Mouse (Mus musculus) CD4-positive, CD25-positive, alpha-beta regulatory T cell, adult 9 weeks (primary cell): ENCODE data around the gene Uqcr11. TPM values are rescaled to one million over a fixed set of nuclear protein-coding genes. Genes with fewer than 3 reads are reported as not detected.

Experiments
- polyA plus RNA-seq: library from polyadenylated mRNA; unstranded; fragments of 100-300 nt; shearing (Covaris generic); gene quantifications from one replicate; pipeline ENCODE4 v1.2.1, GENCODE M21; 2017

The Uqcr11 gene
- 318 TPM for polyA plus RNA-seq

DNA sequence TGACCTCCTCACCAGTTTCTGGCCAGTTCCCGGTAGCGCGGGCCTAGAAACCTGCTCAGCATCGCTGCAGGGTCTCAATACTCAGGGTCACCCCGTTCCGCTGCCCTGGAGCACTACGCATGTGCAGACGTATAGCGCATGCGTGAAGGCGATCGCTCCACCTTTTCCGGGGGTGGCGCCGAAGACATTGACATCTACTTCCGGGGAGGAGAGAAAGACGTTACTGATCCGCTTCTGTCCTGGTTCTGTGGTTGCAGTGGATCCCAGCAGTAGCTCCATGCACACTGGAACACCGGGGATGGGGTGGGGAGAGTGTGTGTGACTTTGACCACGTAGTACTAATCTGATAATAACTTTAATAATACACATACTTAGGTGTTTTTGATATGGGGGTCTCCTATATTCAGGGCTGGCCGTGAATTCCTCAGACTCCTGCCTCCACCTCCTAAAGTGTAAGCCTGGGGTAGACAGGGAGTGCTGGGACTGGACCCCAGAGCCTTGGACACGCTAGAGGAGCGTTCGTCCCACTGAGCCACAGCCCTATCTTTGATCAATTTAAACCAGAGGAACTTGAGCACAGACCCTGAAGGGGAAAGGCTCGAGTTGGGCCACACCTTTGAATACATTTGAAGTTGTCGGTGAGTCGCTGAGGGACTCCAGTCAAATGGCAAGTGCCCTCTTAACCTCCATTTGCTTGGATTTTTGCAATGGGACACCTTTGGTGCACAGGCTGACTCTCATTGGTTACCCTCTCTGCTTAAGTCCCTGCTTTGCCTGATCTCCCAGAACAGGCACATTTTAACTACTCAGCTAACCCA lies at the start of gene Uqcr11:
Gene Uqcr11, minus strand, starts transcription at position 147 of the 818 bp plus-strand sequence.

DNA sequence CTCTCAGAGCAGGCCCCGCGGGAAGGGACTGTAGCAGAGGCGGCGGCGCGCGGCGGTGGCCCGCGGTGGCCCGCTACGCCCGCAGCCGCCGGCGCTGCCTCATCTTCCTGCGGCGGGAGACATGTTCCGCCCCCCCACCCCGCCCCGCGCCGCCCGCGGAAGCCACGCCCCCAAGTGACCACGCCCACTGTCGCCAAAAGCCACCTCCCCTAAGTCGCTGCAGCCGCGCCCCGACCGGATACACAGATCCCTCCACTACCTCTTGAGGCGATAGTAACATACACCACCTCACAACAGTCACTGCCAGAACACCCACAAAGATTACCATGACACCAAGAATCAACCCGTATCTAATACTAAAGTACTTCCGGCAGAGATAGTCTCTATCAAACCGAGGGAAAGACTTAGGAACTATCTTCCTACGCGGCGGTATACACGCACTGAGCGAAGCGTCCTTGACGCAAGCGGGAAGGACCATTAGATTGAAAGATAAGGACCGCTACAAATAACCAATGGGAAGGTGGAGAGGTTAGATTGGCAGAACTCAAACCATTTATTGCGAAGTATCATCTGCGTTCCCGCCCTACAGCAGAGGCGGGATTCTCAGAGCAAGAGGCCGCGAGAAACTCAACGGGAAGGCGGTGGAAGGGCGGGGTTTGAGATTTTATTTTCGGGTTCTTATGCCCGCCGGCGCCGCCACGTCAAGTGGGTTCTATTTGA lies 27.0 kb upstream of the Uqcr11 start, which contains the start of gene Tcf3:
Gene Tcf3, minus strand, starts transcription at position 135 of the 720 bp plus-strand sequence.

DNA sequence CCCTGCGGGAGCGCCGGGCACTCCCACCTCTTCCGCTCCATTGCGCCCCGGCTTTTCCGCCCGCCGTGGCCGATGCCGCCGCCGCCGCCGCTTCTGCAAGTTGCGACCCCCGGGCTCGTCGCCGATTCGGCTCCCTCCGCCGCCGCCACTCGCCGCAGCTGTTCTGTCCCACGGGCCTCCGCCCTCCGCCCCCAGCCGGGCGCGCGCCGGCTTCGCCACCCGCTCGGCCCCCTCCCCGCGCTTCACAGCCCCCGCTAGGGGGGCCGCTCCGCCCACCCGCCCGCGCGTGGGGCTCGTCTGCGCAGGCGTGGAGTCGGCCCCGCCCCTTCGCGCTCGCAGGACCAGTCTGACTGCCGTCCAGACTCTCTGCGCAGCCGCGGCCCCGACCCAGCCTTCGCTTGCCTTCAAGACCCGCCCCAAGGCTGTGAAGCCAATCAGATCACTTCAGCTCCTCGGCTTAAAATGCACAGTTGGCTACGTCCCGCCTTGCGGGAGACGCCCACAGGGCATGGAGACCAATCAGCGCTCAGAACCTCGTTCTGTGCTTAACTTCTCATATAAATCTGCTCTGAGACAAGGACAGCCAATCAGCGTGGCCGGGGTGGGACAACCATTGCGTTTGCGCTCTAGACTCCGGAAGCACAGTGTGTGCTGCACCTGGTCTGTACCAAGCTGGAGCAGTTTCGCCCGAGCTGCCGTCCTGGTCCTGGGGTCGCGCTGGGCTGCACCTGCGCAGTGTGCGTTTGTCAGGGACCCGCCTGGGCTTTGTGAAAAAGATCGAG lies 7.2 kb downstream of the Uqcr11 start, which contains the start of gene Mbd3:
Gene Mbd3, minus strand, starts transcription at position 360 of the 782 bp plus-strand sequence.

DNA sequence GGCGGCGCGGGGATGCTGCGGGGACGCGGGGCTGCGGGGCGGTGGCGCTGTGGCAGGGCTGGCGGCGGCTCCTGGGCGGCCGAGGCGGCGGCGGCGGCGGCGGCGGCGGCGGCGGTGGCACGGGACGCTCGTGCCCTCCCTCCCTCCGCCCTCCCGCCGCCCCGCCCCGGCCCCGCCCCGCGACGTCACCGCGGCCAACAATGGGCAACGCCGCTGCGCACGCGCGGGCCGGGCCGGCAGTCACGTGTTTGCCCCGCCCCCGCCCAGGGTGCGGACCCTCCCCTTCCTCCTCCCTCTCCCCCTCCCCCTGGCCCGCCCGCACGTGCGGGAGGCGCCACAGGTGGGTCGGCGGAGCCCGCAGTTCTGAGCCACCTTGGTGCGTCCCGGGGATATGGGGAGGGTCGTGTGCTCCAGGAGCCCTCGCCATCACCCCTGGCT lies 19.1 kb downstream of the Uqcr11 start, which contains the start of gene Mex3d:
Gene Mex3d, minus strand, starts transcription at position 138 of the 438 bp plus-strand sequence.

DNA sequence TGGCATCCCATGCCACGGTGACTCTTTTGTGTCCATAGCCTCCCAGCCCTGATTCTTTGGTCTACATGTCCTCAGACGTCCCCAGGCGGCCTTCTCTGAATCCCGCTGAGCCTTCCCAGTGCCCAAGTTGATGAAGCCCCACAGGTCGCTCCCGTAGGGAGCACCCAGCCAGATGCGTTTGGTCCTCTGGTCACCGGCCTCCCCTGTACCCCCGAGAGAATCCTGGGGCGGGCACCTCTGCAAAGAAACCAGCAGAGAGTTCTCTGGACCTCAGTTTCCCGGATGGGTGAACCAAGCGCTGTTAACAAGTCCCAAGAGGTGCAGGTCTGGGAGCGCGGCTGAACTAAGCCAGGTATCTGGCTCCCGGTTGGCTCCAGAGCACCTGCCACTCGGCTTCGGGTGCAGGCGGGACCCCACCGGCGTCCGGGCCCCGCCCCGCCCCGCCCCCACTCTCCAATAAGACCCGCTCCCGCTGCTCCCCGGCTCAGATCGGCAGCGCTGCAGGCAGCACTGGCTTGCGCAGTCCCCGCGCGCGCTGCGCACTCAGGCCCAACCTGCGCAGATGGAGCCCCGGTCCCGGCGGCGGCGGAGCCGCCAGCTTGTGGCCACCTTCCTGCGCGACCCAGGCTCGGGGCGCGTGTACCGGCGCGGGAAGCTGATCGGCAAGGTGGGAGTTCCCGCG lies 50.5 kb downstream of the Uqcr11 start, which contains the start of gene Plk5:
Gene Plk5, plus strand, starts transcription at position 459 of the 682 bp plus-strand sequence.

Other genes starting within 250 kb of the Uqcr11 start
- 293 TPM for gene Cirbp, start 240.8 kb downstream of the Uqcr11 start, polyA plus RNA-seq
- 32.8 TPM for gene 1600002K03Rik, start 233.9 kb downstream of the Uqcr11 start, polyA plus RNA-seq
- gene Efna2, start 227.3 kb downstream of the Uqcr11 start, polyA plus RNA-seq, result 0.38 TPM
- gene Mum1, start 180.4 kb downstream of the Uqcr11 start, polyA plus RNA-seq, result 130 TPM
- gene Ndufs7, start 157.7 kb downstream of the Uqcr11 start, polyA plus RNA-seq, result 347 TPM
- gene Gamt, start 145.8 kb downstream of the Uqcr11 start, polyA plus RNA-seq, result 1.8 TPM
- gene Dazap1, start 145.3 kb downstream of the Uqcr11 start, polyA plus RNA-seq, result 40.9 TPM
- gene Rps15, start 114.4 kb downstream of the Uqcr11 start, polyA plus RNA-seq, result 1,130 TPM
- 0.33 TPM for gene Apc2, start 110.9 kb downstream of the Uqcr11 start, polyA plus RNA-seq
- gene 2310011J03Rik, start 86.3 kb downstream of the Uqcr11 start, polyA plus RNA-seq, result 91.4 TPM
- 26.0 TPM for gene Pcsk4, start 77.3 kb downstream of the Uqcr11 start, polyA plus RNA-seq
- not detected for gene Reep6, start 76.9 kb downstream of the Uqcr11 start, polyA plus RNA-seq
- not detected for gene Adamtsl5, start 58.4 kb downstream of the Uqcr11 start, polyA plus RNA-seq
- gene Plk5, start 50.4 kb downstream of the Uqcr11 start, polyA plus RNA-seq, result not detected
- gene Mex3d, start 19.2 kb downstream of the Uqcr11 start, polyA plus RNA-seq, result 0.21 TPM
- 25.0 TPM for gene Mbd3, start 7.3 kb downstream of the Uqcr11 start, polyA plus RNA-seq
- 15.8 TPM for gene Tcf3, start 26.8 kb upstream of the Uqcr11 start, polyA plus RNA-seq
- gene Onecut3, start 88.0 kb upstream of the Uqcr11 start, polyA plus RNA-seq, result not detected
- not detected for gene Atp8b3, start 132.3 kb upstream of the Uqcr11 start, polyA plus RNA-seq
- gene Rexo1, start 154.7 kb upstream of the Uqcr11 start, polyA plus RNA-seq, result 38.4 TPM
- 0.87 TPM for gene Klf16, start 170.5 kb upstream of the Uqcr11 start, polyA plus RNA-seq
- gene Abhd17a, start 183.5 kb upstream of the Uqcr11 start, polyA plus RNA-seq, result 23.8 TPM
- 128 TPM for gene Scamp4, start 196.0 kb upstream of the Uqcr11 start, polyA plus RNA-seq
- 5.2 TPM for gene Adat3, start 196.1 kb upstream of the Uqcr11 start, polyA plus RNA-seq
- 6.8 TPM for gene Gm49322, start 199.2 kb upstream of the Uqcr11 start, polyA plus RNA-seq
- gene Csnk1g2, start 216.0 kb upstream of the Uqcr11 start, polyA plus RNA-seq, result 9.4 TPM